In the genomic region with DNA sequence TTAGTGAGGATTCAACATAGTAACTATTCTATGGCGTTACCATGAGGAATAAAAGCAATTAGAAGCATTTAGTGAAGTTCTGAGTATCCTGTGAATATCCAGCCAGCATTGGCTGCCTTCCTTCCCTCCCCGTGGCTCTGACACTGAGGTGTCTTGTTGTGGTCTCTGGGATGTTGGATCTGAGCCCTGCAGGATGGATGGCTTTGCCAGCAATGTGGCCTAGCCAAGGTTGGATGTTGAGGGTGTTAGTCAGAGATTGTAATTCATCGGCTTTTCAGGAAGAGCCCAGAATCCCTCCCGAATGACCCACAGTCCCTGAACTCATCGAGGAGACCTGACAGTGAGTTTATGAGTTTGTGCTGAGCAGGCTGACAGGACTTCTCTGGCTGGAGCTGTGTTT, we compare ENCODE assay signal across 12 mouse cellular contexts. TPM values are rescaled to one million over a fixed set of nuclear protein-coding genes. Genes with fewer than 3 reads are reported as not detected.
DNase-seq lines count a peak whose midpoint lies in the region; ATAC-seq and TF ChIP-seq lines count a peak whose summit lies in the region.
"Had no signal": no experiment of that assay in that cellular context is flagged by ENCODE, and none has a peak within 500 bp of the region (broad histone marks: within the 10 kb centered on the region; RNA-seq: fewer than 3 reads in every experiment).

No protein-coding gene starts in this region.

- WGBS in kidney, adult 2 months: 52% methylated on average over 5 of the region's 5 CpGs
- 62% methylated on average over 5 of the region's 5 CpGs for WGBS in kidney, embryonic 14.5 days

- no peak for TF ChIP-seq CTCF in kidney, adult 2 months (conservative IDR thresholded peaks at IDR 0.05; ENCODE audit: insufficient read depth, insufficient read length, low read depth, low read length)

- no peak for TF ChIP-seq POLR2A in kidney, adult 2 months (IDR thresholded peaks at IDR 0.05; ENCODE audit: low read depth, low read length)

- H3K9me3 ChIP-seq in kidney, embryonic 14.5 days (ENCODE audit: control insufficient read depth, low read length): no peaks in the 10 kb centered on the region
- H3K9me3 ChIP-seq: embryonic facial prominence, embryonic 15.5 days had no signal

- no peak overlapping the region for H3K9ac ChIP-seq in kidney, embryonic 14.5 days (ENCODE audit: low read depth, low read length)
- H3K9ac ChIP-seq: embryonic facial prominence, embryonic 15.5 days; liver, embryonic 14.5 days had no signal

- no peak overlapping the region for H3K4me3 ChIP-seq in kidney, adult 2 months (ENCODE audit: insufficient read depth, low read depth, low read length)
- H3K4me3 ChIP-seq in kidney, embryonic 14.5 days (ENCODE audit: low read length): no peak overlapping the region
- H3K4me3 ChIP-seq: embryonic facial prominence, embryonic 15.5 days had no signal

- ATAC-seq in kidney, embryonic 14.5 days (ENCODE audit: low FRiP score, low TSS enrichment): no peak
- no peak for ATAC-seq in erythroid progenitor cell, adult 5-6 weeks (replicated peaks; ENCODE audit: low FRiP score, poor library complexity, severe bottlenecking)

- intact Hi-C loops in heart, postnatal 10 days (cut with DNase I): no loop called here

- no peak overlapping the region for H3K4me2 ChIP-seq in kidney, embryonic 14.5 days (replicated peaks; ENCODE audit: low read depth, low read length)
- H3K4me2 ChIP-seq: embryonic facial prominence, embryonic 15.5 days had no signal

- no peaks in the 10 kb centered on the region for H3K27me3 ChIP-seq in kidney, adult 2 months (replicated peaks; ENCODE audit: control insufficient read depth, insufficient read depth, low read length)
- no peaks in the 10 kb centered on the region for H3K27me3 ChIP-seq in kidney, embryonic 14.5 days (ENCODE audit: control insufficient read depth, insufficient read depth, low read length)
- H3K27me3 ChIP-seq: embryonic facial prominence, embryonic 15.5 days had no signal

- H3K27ac ChIP-seq in kidney, adult 2 months (ENCODE audit: insufficient read depth, low read depth, low read length): no peak overlapping the region
- H3K27ac ChIP-seq in kidney, embryonic 14.5 days (ENCODE audit: low read depth, low read length): no peak overlapping the region
- H3K27ac ChIP-seq: embryonic facial prominence, embryonic 15.5 days; liver, embryonic 14.5 days had no signal

- no peaks in the 10 kb centered on the region for H3K36me3 ChIP-seq in kidney, adult 2 months (ENCODE audit: control insufficient read depth, insufficient read depth, low read length)
- no peaks in the 10 kb centered on the region for H3K36me3 ChIP-seq in kidney, embryonic 14.5 days (ENCODE audit: control insufficient read depth, insufficient read depth, low read length)
- H3K36me3 ChIP-seq: embryonic facial prominence, embryonic 15.5 days had no signal

- peak; percentile 44 to 48 for DNase-seq in cerebellum, adult 18-20 months
- DNase-seq in cerebellum, adult 11 months: no peak
- DNase-seq in kidney, adult 2 months: peak; percentile 81
- peak; percentile 38 to 50 for DNase-seq in adrenal gland, adult 18-20 months (ENCODE audit: low spot score in 2 of 2)
- DNase-seq in heart, postnatal 10 days: peak; percentile 59 to 69
- no peak for DNase-seq in frontal cortex, postnatal 36 days (ENCODE audit: low spot score in 2 of 2)
- DNase-seq: gastrocnemius, postnatal 10 days; thymus, postnatal 36 days had no signal

- H3K4me1 ChIP-seq in kidney, adult 2 months (ENCODE audit: control insufficient read depth, insufficient read depth, low read length): no peaks in the 10 kb centered on the region
- H3K4me1 ChIP-seq in kidney, embryonic 14.5 days (ENCODE audit: control insufficient read depth, insufficient read depth, low read length): peaks cover 5% of the 10 kb centered on the region

RNA-seq across cellular contexts. Expression of gene Rgs3, which starts 36.4 kb away (rescaled TPM):
- 43.1 and 43.5 TPM in 2 replicates for polyA plus RNA-seq in kidney, adult 2 months (2012; rRNA removed)
- 42.0 and 45.7 TPM in 2 replicates for polyA plus RNA-seq in kidney, embryonic 14.5 days (2014; fragmentation: Nextera tagmentation; extraction: Ambion mirVana)
- total RNA-seq in adrenal gland, adult 18-20 months (2021): 10 to 100 TPM; 23.2 to 24.3 TPM
- 10 to 100 TPM; 51.1 to 60.0 TPM for total RNA-seq in heart, postnatal 10 days (2021)
- 6.5 TPM in 1 of 2 replicates, not detected in the other for total RNA-seq in erythroid progenitor cell, adult 5-6 weeks (2015; ENCODE audit: low replicate concordance)
- total RNA-seq in erythroid progenitor cell, adult 5-6 weeks (2017; ENCODE audit: low replicate concordance): 0.30 and 4.1 TPM in 2 replicates

Comparison
In these comparisons a context has a peak if more than half of its experiments do, and no peak if none do; other contexts are left out.
1. DNase-seq: peak in cerebellum, adult 18-20 months (2 of 2), kidney, adult 2 months (single experiment), adrenal gland, adult 18-20 months (2 of 2) and heart, postnatal 10 days (2 of 2); none in cerebellum, adult 11 months (single experiment) and frontal cortex, postnatal 36 days (0 of 2).